Mouse (Mus musculus): ENCODE results near the gene Sigirr. TPM values are rescaled to one million over a fixed set of nuclear protein-coding genes. Genes with fewer than 3 reads are reported as not detected.
A peak's percentile ranks its signal among the peaks of the same experiment; 100 is the strongest.

Sigirr gene
- total RNA-seq, 2 experiments from 2014 or later: 4.8 to 7.7 TPM

DNA sequence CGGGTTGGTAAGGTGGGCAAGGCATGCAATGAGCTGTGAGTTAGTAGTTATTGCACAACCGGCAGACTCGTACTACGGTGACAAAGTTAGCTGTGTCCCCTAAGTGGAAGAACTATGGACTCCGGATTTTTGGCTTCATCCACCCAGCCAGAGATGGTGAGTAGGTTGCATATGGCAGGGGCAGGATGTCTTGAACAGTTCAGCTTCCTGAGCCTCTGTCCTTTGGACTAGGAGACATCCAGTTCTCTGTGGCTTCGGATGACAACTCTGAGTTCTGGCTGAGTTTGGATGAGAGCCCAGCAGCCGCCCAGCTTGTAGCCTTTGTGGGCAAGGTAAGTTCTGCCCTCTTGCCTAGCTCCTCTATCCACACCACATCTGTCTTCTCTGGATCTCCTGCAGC, 35.8 kb downstream of the Sigirr start:
- DNase-seq (ENCODE audit: low spot score): no peak
- intact Hi-C loops (cut with DNase I): no loop called here

DNA sequence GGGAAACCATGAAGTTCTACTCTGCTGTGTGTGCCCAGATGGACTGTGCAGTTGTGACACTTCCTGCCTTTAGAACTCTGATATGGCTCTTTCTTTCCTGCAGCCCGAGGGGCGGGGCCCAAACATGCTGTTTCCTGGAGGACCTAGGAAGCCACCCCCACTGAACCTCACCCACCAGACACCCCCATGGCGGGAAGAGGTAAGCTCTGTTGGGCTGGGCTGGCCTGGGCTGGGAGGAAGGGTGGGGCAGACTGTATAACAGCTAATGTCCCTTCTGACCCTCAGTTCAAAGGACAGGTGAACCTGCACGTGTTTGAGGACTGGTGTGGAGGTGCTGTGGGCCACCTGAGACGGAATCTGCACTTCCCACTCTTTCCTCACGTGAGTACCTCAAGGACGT, 36.2 kb downstream of the Sigirr start:
- DNase-seq (ENCODE audit: low spot score): no peak
- intact Hi-C loops (cut with DNase I): no loop called here

DNA sequence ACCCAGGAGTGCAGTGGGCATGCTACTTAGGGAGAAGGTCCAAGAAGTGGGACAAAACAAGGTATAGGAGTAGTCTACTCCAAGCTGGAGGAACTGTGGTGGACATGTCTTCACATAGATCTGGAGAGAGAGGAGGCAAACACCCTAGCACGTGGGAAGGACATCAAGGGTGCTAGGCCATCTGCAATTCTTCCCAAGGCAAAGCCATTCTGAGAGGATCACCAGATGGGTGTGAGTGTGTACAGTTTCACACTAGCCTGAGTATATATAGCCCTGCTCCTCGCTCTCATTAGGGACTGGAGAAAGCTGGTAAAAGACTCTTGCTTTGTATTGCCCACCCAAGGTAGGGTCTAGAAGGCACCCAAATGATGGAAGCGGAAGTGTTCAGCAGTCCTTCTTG, 37.0 kb downstream of the Sigirr start:
- DNase-seq (ENCODE audit: low spot score): no peak
- intact Hi-C loops (cut with DNase I): no loop called here

DNA sequence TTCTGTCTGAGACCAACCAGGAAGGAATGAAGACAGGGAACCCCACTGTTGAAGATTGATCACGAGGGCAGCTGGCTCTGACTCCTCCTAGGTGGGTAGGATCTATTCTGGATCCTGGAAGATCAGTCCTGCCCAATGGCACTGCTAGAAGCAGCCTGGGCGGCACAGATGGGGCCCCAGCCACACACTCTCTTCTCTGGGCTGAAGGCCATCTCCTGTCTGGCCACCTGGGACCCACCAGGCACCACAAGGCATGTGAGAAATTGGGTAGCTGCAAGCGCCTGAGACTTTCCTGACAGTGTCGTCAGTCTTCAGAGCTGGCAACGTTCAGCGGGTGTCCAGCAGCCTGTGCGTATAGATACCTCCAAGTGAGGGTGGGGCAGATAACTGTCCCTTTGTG, 37.8 kb downstream of the Sigirr start:
- no peak for DNase-seq (ENCODE audit: low spot score)
- intact Hi-C loops (cut with DNase I): no loop called here

DNA sequence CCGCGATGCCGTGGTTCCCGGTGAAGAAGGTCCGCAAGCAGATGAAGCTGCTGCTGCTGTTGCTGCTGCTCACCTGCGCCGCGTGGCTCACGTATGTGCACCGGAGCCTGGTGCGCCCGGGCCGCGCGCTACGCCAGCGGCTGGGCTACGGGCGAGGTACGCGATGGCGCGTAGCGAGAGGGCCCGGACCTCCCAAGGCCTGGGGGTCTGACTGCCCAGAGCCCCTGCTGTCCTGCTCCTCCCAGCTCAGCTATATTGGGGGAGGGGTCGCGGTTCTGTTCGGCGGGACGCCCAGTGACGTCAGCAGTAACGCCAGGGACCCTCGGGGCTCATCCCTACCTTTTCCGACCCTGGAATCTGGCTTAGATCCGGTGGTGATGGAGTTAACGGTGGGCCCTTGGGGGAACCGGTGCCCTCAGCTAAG, 39.1 kb downstream of the Sigirr start:
- DNase-seq (ENCODE audit: low spot score): no peak

DNA sequence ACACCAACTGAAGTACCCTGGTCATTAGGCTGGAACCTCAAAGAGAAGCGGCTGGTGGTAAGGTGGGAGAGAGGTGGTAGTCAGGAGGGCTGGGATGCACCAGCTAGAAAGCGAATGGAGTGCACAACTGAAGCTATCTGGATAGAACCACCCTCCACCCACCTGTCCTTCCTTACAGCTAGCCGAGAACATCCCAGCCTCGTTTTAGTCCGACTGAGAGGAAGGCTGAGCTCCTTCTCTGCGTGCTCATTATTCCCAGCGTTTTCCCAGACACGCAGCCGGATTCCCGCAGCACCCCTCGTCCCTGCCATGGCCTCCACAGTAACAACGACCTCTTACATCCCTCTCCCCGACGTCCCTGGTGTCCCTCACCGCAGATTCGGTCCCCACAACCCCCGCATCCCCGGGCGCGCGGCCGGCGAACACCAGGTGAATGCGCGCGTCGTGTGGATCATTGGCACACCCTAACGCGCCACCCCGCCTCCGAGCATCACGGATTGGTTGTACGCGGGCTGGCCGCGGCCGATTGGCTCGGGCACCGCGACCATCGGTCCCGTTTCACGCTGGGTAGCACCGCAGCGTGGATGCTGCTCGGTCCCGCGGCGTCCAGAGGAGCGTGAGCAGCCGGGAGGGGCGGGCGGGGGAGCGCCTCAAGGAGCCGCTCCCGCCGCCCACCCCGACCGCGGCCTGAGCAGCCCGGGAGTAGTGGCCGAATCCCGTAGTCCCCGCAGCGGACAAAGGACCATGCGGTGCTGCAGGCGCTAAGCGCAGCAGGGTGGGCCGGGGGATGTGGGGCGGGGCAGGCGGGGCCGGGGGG, 39.7 kb downstream of the Sigirr start, which contains the start of gene B4galnt4:
Gene B4galnt4 (plus strand): TSS at position 679 of the 817 bp plus-strand sequence.
- DNase-seq (ENCODE audit: low spot score): peak; percentile 40
- intact Hi-C loops (cut with DNase I): no loop called here

More for the DNA sequence above, 39.1 kb downstream of the Sigirr start:
- intact Hi-C loops (cut with DNase I): no loop called here

DNA sequence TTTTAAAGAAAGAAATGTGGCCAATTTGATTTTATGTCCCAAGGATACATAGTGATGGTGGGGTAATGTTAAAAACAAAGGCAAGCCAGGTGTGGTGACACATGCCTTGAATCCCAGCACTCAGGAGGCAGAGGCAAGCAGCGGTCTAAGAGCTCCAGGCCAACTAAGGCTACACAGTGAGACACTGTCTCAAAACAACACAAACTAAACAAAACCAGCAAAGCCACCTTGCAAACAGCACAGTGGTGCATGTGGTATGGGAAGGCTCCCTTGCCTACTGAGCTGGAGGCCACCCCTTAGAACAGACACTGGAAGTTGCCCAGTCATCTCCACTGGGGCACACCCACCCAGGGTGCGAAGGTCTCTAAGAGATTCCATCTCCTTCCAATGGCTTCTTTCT, 40.4 kb downstream of the Sigirr start:
- no peak for DNase-seq (ENCODE audit: low spot score)
- intact Hi-C loops (cut with DNase I): no loop called here

DNA sequence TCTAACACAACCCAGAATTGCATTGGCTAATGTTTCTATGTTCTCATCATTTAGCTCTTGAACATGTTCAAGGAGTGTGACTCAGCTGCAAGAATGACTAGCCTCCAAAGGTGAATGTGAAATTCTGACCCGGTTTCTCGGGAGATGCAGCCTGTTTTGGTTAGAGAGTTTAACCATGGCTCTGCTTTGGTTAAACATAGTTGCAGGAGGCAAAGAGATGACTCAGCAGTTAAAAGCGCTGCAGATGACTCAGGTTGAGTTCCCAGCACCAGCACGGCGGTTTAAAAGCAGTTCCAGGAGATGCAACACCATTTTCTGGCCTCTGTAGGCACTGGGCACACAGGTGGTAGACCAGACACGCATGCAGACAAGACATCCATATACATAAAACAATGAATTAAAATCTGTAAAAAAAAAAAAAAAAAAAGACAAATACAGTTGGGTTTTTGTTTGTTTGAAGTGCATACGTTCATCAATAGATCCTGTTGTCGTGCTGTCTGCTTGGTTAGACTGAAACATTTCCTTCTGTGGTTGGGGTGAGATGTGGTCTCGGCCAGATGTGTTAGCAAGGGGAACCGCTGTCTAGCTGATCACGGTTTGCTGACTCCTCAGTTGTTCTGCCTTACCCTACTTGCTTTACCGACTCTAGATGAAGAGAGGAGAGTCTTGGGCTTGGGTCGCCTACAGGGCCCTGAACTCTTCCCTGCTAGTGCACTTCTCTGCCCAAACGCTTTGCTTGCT, 41.6 kb downstream of the Sigirr start:
- DNase-seq (ENCODE audit: low spot score): no peak
- intact Hi-C loops (cut with DNase I): no loop called here

DNA sequence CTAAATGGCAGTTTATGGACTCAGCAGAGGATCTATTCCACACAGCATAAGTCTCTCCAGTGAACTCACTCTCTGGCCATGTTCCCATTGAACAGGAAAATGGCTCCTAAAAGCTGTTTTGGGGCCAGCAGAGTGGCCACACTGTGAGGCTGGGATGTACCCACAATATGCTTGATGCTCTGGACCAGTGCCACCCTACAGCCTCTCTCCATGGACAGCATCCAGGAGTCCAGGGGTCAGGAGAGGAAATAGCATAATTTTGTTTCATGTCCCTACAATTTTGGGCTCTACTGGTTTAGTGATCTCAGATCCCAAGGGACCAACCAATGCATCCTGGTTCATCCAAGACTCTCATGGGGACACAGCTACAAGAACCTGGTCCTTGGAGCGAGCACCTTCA, 42.8 kb downstream of the Sigirr start:
- DNase-seq (ENCODE audit: low spot score): no peak
- intact Hi-C loops (cut with DNase I): no loop called here

DNA sequence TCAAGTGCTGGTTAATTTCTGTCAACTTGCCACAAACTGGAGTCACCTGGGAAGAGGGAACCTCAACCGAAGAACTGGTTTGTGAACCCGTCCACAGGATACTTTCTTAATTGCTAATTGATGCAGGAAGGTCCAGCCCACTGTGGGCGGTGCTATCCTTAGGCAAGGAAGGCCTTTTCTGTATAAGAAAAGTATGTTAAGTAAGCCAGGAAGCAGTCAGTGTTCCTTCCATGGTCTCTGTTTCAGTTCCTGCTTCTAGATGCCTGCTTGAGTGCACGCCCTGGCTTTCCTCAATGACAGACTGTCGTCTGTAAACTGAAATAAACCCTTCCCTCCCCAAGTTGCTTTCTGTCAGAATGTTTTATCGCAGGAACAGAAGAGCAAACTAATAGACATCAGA, 43.4 kb downstream of the Sigirr start:
- no peak for DNase-seq (ENCODE audit: low spot score)
- intact Hi-C loops (cut with DNase I): no loop called here

DNA sequence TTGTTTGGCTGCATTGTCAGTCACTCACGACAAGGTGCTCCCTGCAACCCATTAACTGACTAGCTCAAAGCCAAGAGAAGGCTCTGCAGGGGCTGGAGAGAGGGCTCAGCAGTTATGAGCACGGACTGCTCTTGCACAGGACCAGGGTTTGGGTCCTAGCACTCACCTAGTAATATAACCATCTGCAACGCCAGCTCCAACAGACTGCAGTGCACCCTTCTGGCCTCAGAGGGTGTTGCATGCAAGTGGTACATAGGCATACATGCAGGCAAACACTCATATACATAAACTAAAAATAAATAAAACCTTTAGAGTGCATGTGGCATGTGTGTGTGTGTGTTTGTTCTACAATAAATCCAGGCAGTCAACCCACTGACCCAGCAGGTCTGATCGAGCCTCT, 44.6 kb downstream of the Sigirr start:
- intact Hi-C loops (cut with DNase I): no loop called here
- no peak for DNase-seq (ENCODE audit: low spot score)

DNA sequence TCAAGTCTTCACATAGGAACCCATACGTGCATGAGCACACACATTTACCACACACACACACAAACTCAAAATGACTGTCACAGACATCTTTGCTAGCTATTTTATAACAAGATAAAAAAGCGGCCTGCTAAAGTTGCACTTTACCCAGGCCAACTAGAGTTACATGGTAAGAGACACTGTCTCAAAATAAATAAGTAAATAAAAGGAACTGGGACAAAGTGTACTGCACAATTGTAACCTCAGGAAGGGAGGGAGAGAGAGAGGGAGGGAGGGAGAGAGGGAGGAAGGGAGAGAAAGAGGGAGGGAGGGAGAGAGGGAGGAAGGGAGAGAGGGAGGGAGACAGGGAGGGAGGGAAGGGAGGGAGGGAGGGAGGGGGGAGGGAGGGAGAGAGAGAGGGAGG, 48.0 kb downstream of the Sigirr start:
- DNase-seq (ENCODE audit: low spot score): no peak
- intact Hi-C loops (cut with DNase I): no loop called here

DNA sequence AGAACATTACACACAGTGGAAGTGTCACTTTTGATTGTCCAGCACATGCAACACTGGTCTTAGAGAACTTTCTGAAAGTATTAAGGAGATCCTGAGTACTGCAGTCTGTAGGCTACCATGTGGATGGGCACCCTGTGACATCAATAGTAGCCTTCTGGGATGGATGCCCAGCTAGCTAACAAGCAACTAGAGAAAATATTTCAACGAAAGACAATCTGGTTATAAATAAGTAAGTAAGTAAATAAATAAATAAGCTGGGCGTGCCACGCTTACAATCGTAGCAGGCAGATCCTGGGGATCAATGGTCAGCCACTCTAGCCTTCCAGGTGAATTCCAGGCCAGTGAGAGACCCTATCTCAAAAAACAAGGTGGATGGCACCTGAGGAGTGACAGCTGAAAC, 48.4 kb downstream of the Sigirr start:
- intact Hi-C loops (cut with DNase I): no loop called here
- DNase-seq (ENCODE audit: low spot score): no peak

DNA sequence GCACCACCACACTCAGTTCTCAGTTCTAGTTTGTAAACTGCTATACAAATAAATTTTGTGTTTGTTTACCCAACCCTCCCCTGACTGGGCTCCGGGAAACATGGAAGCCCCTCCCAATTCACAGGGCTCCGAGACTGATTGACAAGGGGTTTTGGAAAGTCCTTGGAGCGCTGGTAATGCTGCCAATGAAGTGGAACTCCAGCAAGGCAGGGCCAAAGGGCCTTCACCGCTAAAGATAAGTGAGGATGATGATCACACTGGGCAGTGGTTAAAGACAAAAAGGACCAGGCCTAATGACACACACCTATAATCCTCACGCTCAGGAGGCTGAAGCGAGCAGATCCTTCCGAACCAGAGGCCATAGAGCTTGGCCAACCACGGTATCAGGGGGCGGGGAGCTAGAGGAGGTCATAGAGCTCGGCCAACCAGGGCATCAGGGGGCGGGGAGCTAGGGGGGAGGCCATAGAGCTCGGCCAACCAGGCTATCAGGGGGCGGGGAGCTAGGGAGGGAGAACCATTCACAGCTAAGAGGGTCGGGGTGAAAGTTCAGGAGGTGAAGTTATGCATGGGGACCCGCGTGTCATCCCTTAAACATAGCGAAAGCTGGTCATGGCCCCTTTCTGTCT, 49.2 kb downstream of the Sigirr start:
- intact Hi-C loops (cut with DNase I): no loop called here
- no peak for DNase-seq (ENCODE audit: low spot score)

DNA sequence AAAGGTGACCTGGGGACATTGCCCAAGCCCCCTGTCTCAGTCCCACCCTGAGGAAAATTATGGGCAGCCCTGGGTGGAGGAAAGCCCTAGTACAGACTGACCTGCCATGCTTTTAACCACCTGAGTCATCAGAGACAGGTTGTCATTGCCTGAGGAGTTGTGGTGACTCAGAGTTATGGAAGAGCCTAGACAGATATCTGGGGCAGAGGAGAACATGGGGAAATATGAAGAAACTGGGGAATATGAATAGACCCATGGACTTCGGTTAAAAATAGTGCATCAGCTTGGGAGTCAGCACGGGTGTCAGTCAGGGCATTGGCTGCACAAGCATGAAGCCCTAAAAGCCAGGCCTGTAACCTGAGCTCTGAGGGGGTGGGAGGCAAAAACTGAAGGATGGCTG, 51.0 kb downstream of the Sigirr start:
- no peak for DNase-seq (ENCODE audit: low spot score)
- intact Hi-C loops (cut with DNase I): loop anchor here (1.0 to 2.0 kb wide), 3 partner anchors 90 to 205 kb away; partner anchors contain the start of gene Scgb1c1

DNA sequence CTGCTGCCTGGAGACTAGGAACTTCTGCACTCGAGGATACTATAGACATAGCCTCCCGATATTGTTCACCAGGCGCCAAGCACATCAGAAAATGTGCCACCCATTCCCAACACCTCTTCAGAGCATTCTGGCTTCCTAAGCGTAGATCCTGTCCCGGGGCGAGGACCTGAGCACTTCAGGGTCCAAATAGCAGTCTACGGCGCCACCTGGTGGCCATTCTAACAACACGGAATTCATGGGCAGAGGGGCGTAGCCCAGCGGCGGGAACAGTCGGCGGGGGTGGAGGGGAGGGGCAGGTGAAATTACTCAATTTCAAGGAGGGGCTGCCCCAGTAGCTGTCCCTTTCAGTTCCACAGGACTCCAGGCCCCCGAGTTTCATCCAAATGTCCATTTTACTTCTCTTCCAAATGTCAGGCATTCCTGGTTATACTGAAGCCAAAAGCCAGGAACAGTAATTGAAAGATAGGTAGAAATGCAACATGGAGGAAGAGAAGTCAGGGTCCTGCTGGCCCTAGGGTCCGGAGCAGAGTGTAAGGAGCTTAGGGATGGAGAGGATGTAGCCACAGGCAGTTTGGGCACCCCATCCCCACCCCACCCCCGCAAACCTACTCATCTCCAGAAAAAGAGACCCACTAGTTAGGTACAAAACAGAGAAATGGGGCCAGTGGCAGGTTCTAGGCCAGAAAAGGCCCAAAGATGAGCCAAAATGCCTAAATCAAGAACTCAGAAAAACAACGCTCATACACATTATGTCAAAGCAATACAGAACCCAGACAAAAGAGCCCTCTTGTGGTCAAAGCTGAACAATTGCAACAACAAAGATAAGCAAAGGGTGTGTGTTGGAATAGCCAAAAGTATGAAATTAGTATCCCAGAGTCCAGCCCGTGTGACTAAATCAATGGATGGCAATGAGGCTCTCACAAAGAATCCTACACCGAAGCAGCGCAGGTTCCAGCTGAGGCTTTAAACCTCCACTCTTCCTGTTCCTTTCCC, 51.9 kb downstream of the Sigirr start:
- intact Hi-C loops (cut with DNase I): loop anchor here (1.0 to 2.0 kb wide), 4 partner anchors 89 to 204 kb away; partner anchors contain the start of gene Scgb1c1
- peak; percentile 89 for DNase-seq (ENCODE audit: low spot score)

DNA sequence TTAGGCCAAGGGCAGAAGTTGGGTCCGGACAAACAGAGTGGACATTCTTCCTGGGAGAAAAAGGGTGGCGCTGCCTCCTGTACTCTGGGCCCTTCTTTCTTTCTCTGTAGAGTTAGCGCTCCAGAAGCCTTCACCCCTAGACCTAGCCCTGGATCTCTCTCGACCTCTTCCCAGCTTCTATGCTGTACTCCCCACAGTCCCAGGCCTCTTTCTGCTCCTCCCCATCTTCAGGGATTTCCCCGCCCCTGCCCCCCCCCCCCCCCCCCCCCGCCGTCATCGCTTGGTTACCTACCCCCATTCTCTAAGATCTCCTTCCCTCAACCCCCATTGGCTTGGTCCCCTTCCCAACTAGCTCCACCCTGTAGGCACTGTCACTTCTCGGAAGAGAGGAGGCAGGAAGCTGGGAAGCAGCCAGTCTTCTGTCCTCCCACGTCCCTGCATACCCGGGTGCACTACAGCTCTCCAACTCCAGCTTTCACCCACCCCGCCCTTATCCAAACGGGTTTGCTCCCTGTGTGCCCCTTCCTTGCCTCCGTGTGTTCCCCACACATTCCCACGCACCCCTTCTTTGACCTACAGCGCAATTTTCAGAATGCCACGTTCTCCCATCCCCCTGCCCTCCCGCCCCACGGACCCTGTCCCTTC, 52.7 kb downstream of the Sigirr start:
- DNase-seq (ENCODE audit: low spot score): peak; percentile 86
- intact Hi-C loops (cut with DNase I): loop anchor here (1.0 to 2.0 kb wide), 3 partner anchors 38 to 203 kb away; partner anchors contain the start of gene Scgb1c1

DNA sequence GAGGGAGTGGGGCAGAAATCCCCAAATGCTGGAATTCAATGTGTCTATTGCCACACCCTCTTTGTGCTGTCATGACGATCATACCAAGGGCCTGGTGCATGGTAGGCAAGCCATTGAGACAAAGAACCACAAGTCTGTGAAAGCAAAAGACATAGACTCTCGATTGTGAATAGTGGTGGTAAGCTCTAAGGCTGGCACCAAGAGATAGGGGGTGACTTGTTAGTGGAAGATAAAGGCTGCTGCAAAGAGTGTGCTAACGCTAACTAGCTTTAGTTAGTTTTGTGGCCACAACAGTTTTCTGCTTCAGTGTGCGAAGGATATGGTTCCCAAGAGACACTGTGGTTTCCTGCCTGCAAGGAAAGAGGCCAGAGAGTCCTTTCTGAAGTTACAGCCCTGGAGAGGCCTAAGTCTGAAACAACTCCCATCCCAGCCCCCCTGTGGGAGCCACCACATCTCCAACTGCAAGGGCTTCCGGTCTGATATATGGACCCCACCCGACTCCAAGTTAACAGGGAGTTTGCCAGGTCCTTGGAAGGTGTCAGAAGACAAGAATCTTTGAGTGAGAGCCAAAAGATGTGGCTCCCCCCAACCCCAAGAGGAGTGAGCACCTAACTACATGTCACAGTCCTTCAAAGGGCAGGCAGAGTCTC, 53.3 kb downstream of the Sigirr start:
- no peak for DNase-seq (ENCODE audit: low spot score)
- intact Hi-C loops (cut with DNase I): loop anchor here (1.0 kb wide), 1 partner anchor 38 kb away; no protein-coding TSS in a partner anchor

Data from heart, postnatal 25 days (tissue).